Mouse (Mus musculus) urinary bladder, postnatal 14 days (tissue): Measurements from ENCODE around the gene Bud31.
"Not testable (repeated sequence)": the region's sequence is repeated elsewhere in the genome, so short reads cannot be mapped to it uniquely, and the experiment has no call there.

Source experiments
- DNase-seq: peaks from one replicate; pipeline ENCODE4 v3.0.0; 2021; ENCODE audit warnings: low spot score

Bud31 gene

GRCm38 (mm10) chr5:145129124-145129523 is 11.0 kb upstream of the Bud31 start:
- DNase-seq, result peak; percentile 39

DNA sequence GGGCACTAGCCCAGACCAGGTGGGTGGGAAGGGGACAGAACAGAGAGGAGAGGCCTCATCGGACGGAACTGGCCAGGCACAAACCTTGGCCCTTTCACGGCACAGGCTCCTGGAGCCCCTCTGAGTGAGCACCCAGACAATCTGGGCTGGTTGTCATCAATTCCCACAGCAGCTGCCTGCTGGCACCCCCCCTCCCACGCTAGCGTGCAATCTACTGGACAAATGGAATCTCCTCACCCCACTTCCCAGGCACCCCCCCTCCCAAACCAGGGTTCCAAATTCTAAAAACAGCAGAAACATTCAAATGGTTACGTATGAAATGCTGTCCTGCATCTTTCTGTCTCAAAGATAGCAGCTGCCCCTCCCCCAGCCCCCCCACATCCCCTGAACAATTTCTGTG is 10.4 kb upstream of the Bud31 start:
- DNase-seq, result not testable (repeated sequence)

GRCm38 (mm10) chr5:145130191-145130590 is 10.0 kb upstream of the Bud31 start:
- no peak for DNase-seq

DNA sequence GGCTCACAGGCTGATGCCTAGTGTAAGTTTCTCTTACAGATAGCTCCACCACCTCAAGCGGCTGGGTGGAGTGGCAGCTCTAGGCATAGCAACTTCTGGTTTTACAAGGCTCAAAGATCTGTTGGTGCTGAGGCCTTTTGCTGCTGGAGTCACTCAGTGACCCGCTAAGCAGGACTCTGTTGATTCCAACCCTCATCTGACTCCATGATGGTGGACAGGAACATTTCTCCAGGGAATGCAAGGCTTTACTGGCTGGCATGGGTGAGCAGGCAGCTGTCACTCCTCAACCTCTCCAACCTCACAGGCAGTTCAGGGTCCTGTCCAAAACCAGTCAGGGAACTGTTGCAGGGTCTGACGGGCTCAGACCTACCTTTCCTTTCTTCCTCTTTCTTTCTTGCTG is 9.2 kb upstream of the Bud31 start:
- no peak for DNase-seq

GRCm38 (mm10) chr5:145133275-145133674 is 6.9 kb upstream of the Bud31 start:
- not testable (repeated sequence) for DNase-seq

DNA sequence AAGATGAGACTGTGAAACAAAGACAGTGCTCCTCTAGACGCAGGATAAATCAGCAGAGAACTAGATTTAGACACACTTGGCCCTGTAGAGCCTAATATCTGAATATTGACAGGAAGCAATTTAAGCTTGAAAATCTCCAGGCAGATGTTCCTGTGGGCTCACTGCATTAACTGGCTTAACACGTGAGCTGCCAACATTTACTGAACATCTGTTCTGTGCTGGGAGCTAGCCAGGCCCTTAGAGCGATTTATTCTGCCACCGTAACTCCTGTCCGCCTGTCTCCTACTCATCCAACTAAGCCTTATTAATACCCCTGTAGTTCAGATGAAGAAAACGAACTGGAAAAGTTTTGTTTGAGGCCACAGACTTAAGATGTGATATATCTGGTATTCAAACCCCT is 1.3 kb upstream of the Bud31 start:
- no peak for DNase-seq

DNA sequence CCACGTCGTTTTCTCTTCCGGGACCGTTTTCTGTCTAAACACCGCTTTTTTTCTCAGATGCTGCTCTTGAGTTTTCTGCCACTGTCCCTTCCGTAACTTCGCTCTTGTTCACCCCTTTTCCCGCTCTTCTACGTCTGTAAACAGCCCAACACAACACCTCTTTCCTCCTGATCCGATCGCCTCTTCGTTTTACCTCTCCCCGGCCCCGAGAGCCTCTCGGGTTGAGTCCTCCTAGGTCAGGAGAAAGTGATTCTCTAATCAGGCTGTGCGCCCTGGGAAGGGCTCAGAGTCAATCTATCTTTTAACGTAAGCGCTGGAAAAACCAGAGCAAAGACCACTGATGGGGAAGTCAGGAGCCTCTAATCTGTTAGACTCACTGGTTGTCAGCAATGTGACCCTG is 449 bp downstream of the Bud31 start:
- DNase-seq, result no peak

GRCm38 (mm10) chr5:145147748-145148147 is 7.6 kb downstream of the Bud31 start:
- DNase-seq, result no peak

DNA sequence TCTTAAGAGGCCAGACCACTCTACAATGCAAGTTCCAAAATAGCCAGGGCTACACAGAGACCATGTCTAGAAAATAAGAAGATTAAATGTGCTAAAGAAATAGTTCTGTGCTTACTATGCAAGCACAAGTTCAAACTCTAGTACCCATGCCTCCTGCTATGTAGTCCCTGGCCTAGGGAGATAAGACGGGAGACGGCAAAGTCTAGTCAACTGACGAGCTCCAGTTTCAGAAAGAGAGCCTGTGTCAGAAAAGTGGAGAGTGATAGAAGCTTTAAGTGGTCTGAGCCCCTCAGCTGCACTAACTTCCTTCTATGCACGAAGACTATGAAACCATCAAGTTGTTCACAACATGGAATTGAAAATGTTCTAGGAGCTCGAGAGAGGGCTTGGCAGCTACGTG is 9.1 kb downstream of the Bud31 start:
- DNase-seq, result no peak

GRCm38 (mm10) chr5:145152690-145153089 is 12.5 kb downstream of the Bud31 start:
- DNase-seq, result no peak

DNA sequence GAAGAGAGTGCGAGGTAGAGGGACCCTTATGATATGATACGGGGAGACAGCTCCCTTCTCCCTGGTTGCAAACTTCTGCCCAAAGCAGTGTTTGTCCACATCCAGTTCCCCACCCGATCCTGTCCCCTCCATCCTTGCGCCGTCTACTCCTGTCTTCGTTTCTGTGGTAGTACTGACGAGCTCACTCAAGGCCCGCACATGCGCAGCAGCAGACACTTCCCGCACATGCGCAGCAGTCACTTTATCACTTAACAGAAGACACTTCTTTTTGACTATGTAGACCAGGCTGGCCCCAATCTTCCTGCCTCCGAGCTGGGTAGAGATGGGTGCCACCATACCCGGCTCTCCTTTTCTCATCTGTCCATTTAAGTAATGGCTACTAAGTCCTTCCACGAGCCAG is 21.2 kb downstream of the Bud31 start:
- no peak for DNase-seq

GRCm38 (mm10) chr5:145164710-145165109 is 24.5 kb downstream of the Bud31 start:
- DNase-seq, result no peak

DNA sequence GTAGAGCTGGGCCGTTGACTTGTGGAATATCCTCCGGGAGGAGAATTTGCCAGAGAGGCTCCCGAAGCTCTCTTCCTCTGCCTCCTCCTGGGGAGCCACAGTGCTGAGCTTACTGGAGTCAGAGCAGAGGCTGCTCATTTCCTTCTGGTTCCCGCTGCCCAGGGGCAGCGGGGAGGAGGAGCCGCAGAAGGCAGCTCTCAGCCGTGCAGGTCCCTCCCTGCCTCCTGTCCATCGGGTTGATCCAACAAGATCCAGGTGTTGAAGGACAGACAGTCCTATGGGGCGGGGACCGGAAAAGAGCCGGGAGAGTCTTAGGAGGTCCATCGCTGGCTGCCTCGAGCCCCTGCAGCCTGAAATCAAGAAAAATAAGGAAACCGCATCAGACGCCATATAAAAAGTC is 25.0 kb downstream of the Bud31 start:
- DNase-seq, result no peak

DNA sequence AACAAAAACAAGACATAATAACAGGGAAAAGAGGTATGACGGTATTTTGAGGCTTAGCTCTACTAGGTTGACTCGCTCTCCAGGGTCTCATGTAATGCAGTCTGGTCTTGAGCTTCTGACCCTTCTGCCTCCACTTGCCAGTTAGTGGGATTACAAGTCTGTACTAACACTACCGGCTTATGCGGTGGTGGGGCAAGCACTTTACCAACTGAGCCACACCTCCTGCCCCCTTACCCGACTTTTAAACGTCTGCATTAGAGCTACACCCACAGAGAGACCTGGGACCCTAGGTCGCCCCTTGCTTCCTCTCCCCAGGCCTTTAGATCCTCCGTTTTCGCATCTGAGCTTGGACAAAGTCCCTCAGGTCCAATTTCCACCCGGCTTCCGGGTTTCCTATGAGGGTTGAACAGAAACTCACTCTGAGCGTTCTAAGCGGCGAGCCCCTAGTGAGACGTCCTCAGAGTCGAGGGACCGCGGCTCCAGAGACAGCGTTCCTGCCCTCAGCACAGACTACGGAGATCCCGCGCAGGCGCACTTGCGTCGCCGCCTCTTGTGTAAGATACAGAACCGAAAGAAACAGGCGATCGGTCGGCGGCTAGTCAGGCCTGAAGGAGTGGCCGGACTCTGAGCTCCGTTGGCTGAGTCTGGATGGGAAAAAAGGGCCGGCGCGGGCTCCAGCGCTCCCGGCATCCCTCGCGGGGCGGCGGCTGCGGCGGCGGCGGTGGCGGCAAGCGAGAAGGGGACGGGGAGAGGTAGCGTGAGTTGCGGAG is 26.6 kb downstream of the Bud31 start, which contains the start of the genes Ptcd1 and Cpsf4:
Gene Ptcd1 (minus strand): TSS at position 573 of the 770 bp plus-strand sequence.
Gene Cpsf4 (plus strand): TSS at position 678 of the 770 bp plus-strand sequence.
- peak; percentile 99 for DNase-seq

GRCm38 (mm10) chr5:145167306-145167661 is 27.1 kb downstream of the Bud31 start:
- no peak for DNase-seq

GRCm38 (mm10) chr5:145178461-145178980 is 38.4 kb downstream of the Bud31 start:
- DNase-seq, result no peak

GRCm38 (mm10) chr5:145185244-145185643 is 45.1 kb downstream of the Bud31 start:
- DNase-seq, result no peak

DNA sequence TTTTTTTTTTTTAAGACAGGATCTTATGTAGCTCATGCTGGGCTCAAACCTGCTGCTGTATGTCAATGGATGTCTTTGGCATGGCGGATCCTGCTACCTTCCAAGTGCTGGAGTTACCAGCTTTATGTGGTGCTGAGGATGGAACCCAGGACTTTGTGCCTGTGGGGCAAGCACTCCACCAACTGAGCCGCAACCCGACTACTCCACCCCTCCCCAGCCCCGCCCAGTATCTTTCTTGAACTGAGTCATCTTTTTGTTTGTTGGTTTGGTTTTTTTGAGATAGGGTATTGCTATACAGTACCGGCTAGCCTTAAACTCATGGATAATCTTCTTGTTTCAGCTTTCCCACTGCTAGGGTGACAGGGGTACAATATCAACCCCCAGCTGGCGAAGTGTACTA is 49.3 kb downstream of the Bud31 start:
- no peak for DNase-seq

DNA sequence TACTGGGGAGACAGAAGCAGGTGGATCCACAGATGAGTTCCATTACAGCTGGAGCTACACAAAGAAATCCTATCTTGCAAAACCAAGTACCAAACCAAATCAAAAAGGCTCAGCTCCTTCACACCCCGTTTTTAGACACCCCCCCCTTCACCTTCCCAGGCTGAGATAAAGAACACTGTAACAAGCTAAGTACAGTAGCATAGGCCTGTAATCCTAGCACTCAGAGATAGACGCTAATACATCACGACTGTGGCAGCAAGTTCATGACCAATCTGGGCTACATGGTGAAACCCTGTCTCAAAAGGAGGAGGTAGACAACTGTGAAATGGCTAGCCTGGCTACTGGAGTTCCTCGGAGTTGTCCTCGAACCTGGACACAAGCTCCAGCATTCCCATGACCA is 50.2 kb downstream of the Bud31 start:
- DNase-seq, result no peak

- peak; percentile 90 for DNase-seq
These were observed 51.0 kb downstream of the Bud31 start for GRCm38 (mm10) chr5:145190875-145191798.

DNA sequence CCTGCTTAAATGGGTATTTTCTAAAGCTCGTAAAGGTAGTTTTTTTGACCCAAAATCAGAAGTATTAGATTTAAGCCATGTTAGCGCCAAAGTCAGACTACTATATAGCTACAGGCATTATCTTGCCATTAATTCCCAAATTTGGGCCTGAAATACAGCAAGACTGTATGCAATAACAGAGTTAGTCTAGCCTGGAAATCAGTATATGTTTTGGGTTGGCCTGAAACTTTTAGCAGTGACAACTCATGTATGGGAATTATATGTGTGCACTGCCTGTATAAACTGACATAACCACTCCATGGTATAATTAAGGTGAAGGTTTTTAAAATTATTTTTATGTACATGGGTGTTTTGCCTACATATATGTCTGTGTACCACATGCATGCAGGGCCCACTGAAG is 51.8 kb downstream of the Bud31 start, which contains the start of gene Atp5j2:
Gene Atp5j2 (minus strand): TSS at position 101 of the 400 bp plus-strand sequence.
- no peak for DNase-seq
